Mouse (Mus musculus): ENCODE measurements around the gene Slc6a17.

The Slc6a17 gene

GRCm38 (mm10) chr3:107524547-107524946 is 6.7 kb upstream of the Slc6a17 start:
- no peak for DNase-seq (ENCODE audit: low spot score in 2 of 2)

GRCm38 (mm10) chr3:107520931-107521330 is 3.1 kb upstream of the Slc6a17 start:
- DNase-seq (ENCODE audit: low spot score in 2 of 2): no peak

GRCm38 (mm10) chr3:107516776-107517630 is 815 bp downstream of the Slc6a17 start:
- no peak for DNase-seq (ENCODE audit: low spot score in 2 of 2)

DNA sequence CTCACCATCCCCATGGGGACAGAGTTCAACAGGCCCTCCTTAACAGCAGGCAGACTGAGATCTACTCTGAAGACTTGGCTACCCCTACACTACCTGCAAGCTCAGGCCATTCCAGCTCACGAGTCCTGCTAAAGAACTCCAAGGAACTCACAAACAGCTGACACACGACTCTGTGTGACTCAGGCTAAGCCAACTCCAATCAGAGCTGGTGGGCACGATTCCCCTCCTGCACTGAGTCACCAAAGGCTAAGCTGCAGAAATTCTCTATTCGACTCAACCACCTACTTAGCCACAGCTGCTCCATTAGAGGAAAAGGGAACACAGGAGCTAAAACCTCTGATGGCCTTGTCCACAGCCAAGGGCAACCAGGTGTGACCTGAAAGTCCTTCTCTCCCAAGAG is 1.8 kb downstream of the Slc6a17 start:
- DNase-seq (ENCODE audit: low spot score in 2 of 2): no peak

GRCm38 (mm10) chr3:107511416-107511815 is 6.4 kb downstream of the Slc6a17 start:
- DNase-seq (ENCODE audit: low spot score in 2 of 2): no peak

DNA sequence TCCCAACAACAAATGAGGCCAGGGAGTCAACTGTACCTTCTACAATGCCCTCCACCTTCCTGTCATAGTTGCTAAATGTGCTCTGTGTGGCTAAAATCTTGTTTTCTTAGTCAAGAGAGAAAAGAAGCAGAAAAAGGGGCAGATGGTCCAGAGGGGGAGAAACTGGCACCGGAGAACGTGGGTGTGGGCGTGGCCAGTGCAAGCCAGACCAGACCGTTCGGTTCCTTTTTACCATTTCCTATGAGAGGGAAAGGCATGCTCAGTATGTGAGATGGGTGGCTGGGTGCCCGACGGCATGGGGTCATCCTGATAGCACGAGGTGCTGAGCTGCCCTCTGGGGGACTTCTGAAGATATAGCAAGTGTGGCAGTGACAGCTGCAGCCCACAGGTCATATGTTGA is 9.1 kb downstream of the Slc6a17 start:
- no peak for DNase-seq (ENCODE audit: low spot score in 2 of 2)

GRCm38 (mm10) chr3:107507966-107508365 is 9.9 kb downstream of the Slc6a17 start:
- DNase-seq (ENCODE audit: low spot score in 2 of 2): no peak

DNA sequence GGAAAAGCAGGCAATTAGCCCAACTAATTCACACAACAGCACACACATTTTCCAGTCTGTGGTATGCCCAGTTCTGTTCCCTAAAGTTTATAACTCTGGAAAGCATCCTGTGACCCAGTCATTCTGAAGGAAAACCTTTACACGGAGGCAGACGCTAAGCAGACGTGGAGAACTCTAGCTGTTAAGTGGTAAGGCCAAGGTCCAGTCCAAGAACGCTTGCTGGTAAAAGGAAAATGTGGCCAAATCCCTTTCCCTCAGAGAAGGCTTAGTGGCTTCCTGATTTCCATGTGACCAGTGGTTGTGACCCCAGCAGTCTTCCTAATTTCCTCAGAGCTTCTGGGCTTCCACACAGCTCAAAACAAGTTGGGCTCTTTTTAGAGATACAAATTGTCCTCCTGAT is 11.3 kb downstream of the Slc6a17 start:
- no peak for DNase-seq (ENCODE audit: low spot score in 2 of 2)

DNA sequence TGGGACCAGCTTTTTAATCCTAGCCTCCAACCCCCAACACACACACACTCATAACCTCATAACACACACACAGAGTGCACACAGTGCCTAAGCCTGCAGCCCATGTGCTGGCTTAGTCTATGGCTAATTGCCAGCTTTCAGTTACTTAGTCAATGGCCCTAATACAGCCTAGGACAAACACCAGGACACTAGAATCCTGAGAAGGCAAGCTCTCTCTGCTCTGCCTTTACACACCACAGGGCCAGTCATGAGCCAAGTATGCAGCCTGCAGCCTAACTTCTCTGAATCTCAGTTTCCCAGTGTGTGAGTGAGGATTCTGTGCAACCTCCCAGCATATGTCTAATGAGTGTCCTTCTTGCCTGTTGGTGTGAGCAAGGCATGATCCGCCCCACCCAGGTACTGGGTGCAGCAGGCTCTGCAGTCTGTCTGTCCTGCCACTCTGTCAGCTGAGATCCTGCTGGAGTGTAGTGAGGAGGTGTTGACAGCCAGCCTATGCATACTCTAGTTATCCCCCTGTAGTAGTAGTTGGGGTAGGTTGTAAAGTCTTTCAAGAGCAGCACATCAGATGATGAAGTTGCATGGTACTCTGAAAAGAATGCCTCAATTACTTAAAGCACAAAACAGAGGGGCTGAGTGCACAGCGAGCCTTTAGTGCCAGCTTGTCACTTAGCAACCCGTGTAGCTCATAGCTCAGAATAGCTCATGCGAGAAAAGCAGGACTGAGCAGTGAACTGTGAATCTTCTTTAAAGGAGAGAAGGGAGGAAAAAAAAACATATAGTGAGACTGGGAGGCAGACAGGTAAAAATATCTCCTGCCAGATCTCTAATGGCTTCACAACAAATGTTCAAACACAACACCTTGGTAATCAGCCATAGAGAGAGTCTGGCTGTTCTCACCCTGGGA is 12.1 kb downstream of the Slc6a17 start:
- no peak for DNase-seq (ENCODE audit: low spot score in 2 of 2)

- no peak for DNase-seq (ENCODE audit: low spot score in 2 of 2)
Measured at GRCm38 (mm10) chr3:107504542-107504941, 13.3 kb downstream of the Slc6a17 start.

DNA sequence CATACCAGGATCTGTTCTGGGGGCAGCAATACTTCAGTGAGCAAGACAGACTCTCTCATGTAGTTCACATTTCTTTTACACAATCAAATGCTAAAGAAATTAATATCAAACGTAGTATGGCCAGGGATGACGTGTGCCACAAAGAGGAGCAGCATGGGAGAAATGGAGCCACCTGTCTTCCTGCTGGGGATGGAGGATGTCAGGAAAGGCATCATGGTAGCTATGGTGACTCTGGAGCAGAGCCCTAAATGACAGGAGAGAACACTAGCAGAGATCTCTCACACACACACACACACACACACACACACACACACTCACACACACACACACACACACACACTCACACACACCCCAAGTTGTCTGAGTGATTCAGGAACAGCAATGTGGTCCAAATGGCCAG is 14.1 kb downstream of the Slc6a17 start:
- no peak for DNase-seq (ENCODE audit: low spot score in 2 of 2)

GRCm38 (mm10) chr3:107501702-107502151 is 16.1 kb downstream of the Slc6a17 start:
- no peak for DNase-seq (ENCODE audit: low spot score in 2 of 2)

GRCm38 (mm10) chr3:107500301-107500700 is 17.5 kb downstream of the Slc6a17 start:
- DNase-seq (ENCODE audit: low spot score in 2 of 2): no peak

GRCm38 (mm10) chr3:107496086-107496850 is 21.6 kb downstream of the Slc6a17 start:
- no peak for DNase-seq (ENCODE audit: low spot score in 2 of 2)

- no peak for DNase-seq (ENCODE audit: low spot score in 2 of 2)
Measured at GRCm38 (mm10) chr3:107495524-107495923, 22.3 kb downstream of the Slc6a17 start.

GRCm38 (mm10) chr3:107491459-107491858 is 26.4 kb downstream of the Slc6a17 start:
- DNase-seq (ENCODE audit: low spot score in 2 of 2): no peak

DNA sequence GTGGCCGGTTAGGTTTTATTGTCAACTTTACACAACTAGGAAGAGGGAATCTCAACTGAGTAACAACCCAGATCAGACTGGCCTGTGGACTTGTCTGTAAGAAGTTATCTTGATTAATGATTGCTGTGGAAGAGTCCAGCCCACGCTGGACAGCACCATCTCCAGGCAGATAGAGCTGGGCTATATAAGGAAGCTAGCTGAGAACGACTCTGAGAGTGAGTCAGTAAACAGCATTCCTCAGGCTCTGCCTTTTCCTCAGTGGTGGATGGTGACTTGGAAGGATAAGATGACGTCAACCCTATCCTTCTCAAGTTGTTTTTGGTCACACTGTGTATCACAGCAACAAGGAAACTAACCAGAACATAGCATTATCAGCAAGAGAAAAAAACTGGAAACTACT is 29.2 kb downstream of the Slc6a17 start:
- no peak for DNase-seq (ENCODE audit: low spot score in 2 of 2)

GRCm38 (mm10) chr3:107483290-107483689 is 34.5 kb downstream of the Slc6a17 start:
- DNase-seq (ENCODE audit: low spot score in 2 of 2): no peak

- no peak for DNase-seq (ENCODE audit: low spot score in 2 of 2)
Measured at GRCm38 (mm10) chr3:107480660-107481059, 37.2 kb downstream of the Slc6a17 start.

- no peak for DNase-seq (ENCODE audit: low spot score in 2 of 2)
Measured at GRCm38 (mm10) chr3:107472198-107472597, 45.6 kb downstream of the Slc6a17 start.

DNA sequence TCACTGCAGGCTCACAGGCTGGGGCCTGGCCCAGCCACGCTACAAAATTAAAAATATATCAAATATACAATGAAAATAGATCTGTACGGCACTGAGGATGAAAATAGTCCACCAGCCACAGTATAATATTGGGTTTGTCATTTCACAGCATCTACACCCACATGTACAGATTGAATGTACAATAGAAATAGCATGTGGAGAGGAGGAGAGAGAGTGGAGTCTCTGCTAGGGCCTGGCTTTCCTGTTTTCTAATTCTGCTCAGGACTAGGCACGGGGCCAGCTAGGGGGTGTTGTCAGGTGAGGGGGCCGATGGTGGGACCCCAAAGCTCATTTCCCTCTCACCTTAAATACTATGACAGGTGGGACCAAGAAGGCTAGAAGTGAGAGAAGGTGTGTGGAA is 48.8 kb downstream of the Slc6a17 start:
- DNase-seq (ENCODE audit: low spot score in 2 of 2): no peak

- no peak for DNase-seq (ENCODE audit: low spot score in 2 of 2)
Measured at GRCm38 (mm10) chr3:107468106-107468505, 49.7 kb downstream of the Slc6a17 start.

Measured in spleen, postnatal 14 days (tissue).